Mouse (Mus musculus): ENCODE measurements around the gene Znhit2. TPM values are rescaled to one million over a fixed set of nuclear protein-coding genes. Genes with fewer than 3 reads are reported as not detected.

Gene Znhit2
- polyA plus RNA-seq, 2 experiments: 32.0 to 36.5 TPM

- Histone ChIP-seq H3K4me2 (replicated peaks; ENCODE audit: low read depth, low read length, severe bottlenecking) (no peak overlapping the region), H3K9me3 (ENCODE audit: control insufficient read depth, low read length) (no peaks in the 10 kb centered on the region), H3K36me3 (ENCODE audit: control insufficient read depth, insufficient read depth, low read length) (no peaks in the 10 kb centered on the region), H3K27ac (replicated peaks; ENCODE audit: low read depth, low read length) (no peak overlapping the region), H3K9ac (ENCODE audit: low read depth, low read length, severe bottlenecking) (no peak overlapping the region), H3K4me1 (ENCODE audit: control insufficient read depth, insufficient read depth, low read length) (peaks cover 8% of the 10 kb centered on the region; the same call in 1 of the 2 replicates), H3K4me3 (replicated peaks; ENCODE audit: low read length) (no peak overlapping the region), H3K27me3 (ENCODE audit: control insufficient read depth, insufficient read depth, low read length) (no peaks in the 10 kb centered on the region)
- WGBS: 29% methylated on average over 15 of the region's 15 CpGs
- DNase-seq (ENCODE audit: low spot score) (peak; percentile 77), ATAC-seq (ENCODE audit: low FRiP score, low read depth) (no peak)
- no peak for TF ChIP-seq POLR2A (IDR thresholded peaks at IDR 0.05; ENCODE audit: borderline replicate concordance, extremely low read depth, insufficient read depth, insufficient read length)
Observed at GRCm38 (mm10) chr19:6018142-6019089, 42.6 kb upstream of the Znhit2 start.

DNA sequence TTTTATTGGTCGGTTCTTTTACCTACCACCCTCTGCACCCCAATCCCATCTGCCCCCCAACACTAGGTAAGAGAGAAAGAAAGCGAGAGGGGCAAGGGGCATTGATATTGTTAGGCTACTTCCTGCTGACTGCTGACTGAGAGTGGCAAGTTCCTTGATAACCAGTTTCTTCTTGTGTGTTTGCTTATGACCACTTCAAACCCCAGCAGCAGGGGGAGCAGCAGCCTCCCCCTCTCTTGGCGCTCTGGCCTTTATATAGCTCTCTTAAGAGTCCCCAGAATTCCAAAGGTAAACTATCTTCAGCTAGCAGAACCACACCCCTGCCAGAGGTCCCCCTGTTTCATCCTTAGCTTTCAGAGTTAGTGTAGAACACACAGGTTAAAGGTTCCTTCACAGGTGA lies 40.7 kb upstream of the Znhit2 start:
- Histone ChIP-seq H3K36me3 (ENCODE audit: control insufficient read depth, insufficient read depth, low read length) (no peaks in the 10 kb centered on the region), H3K4me3 (replicated peaks; ENCODE audit: low read length) (no peak overlapping the region), H3K9ac (ENCODE audit: low read depth, low read length, severe bottlenecking) (no peak overlapping the region), H3K9me3 (ENCODE audit: control insufficient read depth, low read length) (no peaks in the 10 kb centered on the region), H3K4me1 (ENCODE audit: control insufficient read depth, insufficient read depth, low read length) (peaks cover 5% of the 10 kb centered on the region; the same call in 1 of the 2 replicates), H3K4me2 (replicated peaks; ENCODE audit: low read depth, low read length, severe bottlenecking) (no peak overlapping the region), H3K27ac (replicated peaks; ENCODE audit: low read depth, low read length) (no peak overlapping the region), H3K27me3 (ENCODE audit: control insufficient read depth, insufficient read depth, low read length) (no peaks in the 10 kb centered on the region)
- WGBS: 49% methylated on average over 3 of the region's 3 CpGs
- DNase-seq (ENCODE audit: low spot score): no peak
- no peak for TF ChIP-seq POLR2A (IDR thresholded peaks at IDR 0.05; ENCODE audit: borderline replicate concordance, extremely low read depth, insufficient read depth, insufficient read length)
- ATAC-seq (ENCODE audit: low FRiP score, low read depth): no peak

DNA sequence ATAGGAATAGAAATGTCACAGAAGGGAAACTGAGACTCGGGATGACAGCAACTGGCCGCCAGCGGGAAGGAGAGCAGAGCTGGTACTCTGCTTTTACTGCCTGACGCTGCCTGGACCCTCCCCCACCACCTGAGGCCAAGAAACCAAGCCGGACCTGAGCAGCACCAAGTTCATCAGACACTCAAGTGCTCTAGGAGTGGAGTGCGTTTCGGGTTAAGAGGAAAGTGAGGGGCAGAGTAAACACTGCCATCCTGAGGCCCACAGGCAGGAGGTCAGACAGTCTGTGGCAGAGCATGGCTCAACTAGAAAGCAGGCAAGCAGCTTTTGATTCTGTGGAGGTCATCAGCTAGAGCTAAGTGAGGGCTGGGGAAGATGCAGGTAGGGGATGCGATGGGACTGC lies 37.9 kb upstream of the Znhit2 start:
- no peak overlapping the region for H3K27ac ChIP-seq (replicated peaks; ENCODE audit: low read depth, low read length)
- no peaks in the 10 kb centered on the region for H3K36me3 ChIP-seq (ENCODE audit: control insufficient read depth, insufficient read depth, low read length)
- TF ChIP-seq POLR2A (IDR thresholded peaks at IDR 0.05; ENCODE audit: borderline replicate concordance, extremely low read depth, insufficient read depth, insufficient read length): no peak
- no peak for DNase-seq (ENCODE audit: low spot score)
- no peaks in the 10 kb centered on the region for H3K27me3 ChIP-seq (ENCODE audit: control insufficient read depth, insufficient read depth, low read length)
- no peaks in the 10 kb centered on the region for H3K9me3 ChIP-seq (ENCODE audit: control insufficient read depth, low read length)
- ATAC-seq (ENCODE audit: low FRiP score, low read depth): no peak
- WGBS: 52% methylated on average over 8 of the region's 8 CpGs
- H3K9ac ChIP-seq (ENCODE audit: low read depth, low read length, severe bottlenecking): no peak overlapping the region
- H3K4me1 ChIP-seq (ENCODE audit: control insufficient read depth, insufficient read depth, low read length): no peaks in the 10 kb centered on the region
- no peak overlapping the region for H3K4me2 ChIP-seq (replicated peaks; ENCODE audit: low read depth, low read length, severe bottlenecking)
- no peak overlapping the region for H3K4me3 ChIP-seq (replicated peaks; ENCODE audit: low read length)

DNA sequence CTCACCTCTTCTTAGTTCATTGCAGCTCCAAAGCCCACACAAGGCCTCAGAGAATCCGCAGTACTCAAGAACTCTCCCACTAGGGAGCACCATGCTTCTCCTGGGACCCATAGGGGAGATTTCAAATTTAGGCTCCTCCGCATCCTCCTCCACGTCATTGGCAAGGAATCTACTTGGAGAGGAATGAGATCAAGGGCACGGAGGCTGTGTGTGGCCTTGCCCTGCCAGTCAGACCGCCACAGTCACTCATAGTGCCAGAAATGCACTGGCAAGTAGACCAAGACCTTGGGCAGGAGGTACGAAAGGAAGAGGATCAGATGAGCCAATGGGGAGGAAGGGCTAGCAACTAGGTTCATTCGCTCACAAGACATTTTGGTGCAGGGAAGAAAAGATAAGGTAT lies 37.1 kb upstream of the Znhit2 start:
- Histone ChIP-seq H3K4me2 (replicated peaks; ENCODE audit: low read depth, low read length, severe bottlenecking) (no peak overlapping the region), H3K36me3 (ENCODE audit: control insufficient read depth, insufficient read depth, low read length) (no peaks in the 10 kb centered on the region), H3K9me3 (ENCODE audit: control insufficient read depth, low read length) (no peaks in the 10 kb centered on the region), H3K9ac (ENCODE audit: low read depth, low read length, severe bottlenecking) (no peak overlapping the region), H3K27me3 (ENCODE audit: control insufficient read depth, insufficient read depth, low read length) (no peaks in the 10 kb centered on the region), H3K4me1 (ENCODE audit: control insufficient read depth, insufficient read depth, low read length) (no peaks in the 10 kb centered on the region), H3K4me3 (replicated peaks; ENCODE audit: low read length) (no peak overlapping the region), H3K27ac (replicated peaks; ENCODE audit: low read depth, low read length) (no peak overlapping the region)
- WGBS: 79% methylated on average over 7 of the region's 7 CpGs
- DNase-seq (ENCODE audit: low spot score) (no peak), ATAC-seq (ENCODE audit: low FRiP score, low read depth) (no peak)
- TF ChIP-seq POLR2A (IDR thresholded peaks at IDR 0.05; ENCODE audit: borderline replicate concordance, extremely low read depth, insufficient read depth, insufficient read length): no peak

DNA sequence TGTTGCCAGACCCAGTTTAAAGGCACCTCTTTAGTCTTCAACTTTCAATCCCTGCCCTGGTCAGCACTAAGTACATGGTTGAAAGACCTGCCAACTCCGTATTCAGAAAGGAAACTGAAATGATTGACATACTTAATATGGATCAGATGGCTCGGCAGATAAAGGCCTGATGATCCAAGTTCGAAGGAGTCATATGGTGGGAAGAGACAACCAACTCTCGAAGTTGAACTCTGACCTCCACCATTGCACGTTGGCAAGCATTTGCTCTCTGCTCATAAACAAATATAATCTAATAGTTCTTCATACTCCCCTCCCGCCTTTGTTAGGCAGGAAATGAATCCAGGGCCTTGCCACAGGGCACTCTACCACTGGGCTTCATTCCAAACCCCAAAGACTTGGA lies 32.0 kb upstream of the Znhit2 start:
- no peaks in the 10 kb centered on the region for H3K4me1 ChIP-seq (ENCODE audit: control insufficient read depth, insufficient read depth, low read length)
- no peak overlapping the region for H3K27ac ChIP-seq (replicated peaks; ENCODE audit: low read depth, low read length)
- ATAC-seq (ENCODE audit: low FRiP score, low read depth): no peak

More for the DNA sequence above, 32.0 kb upstream of the Znhit2 start:
- WGBS: 83% methylated on average over 6 of the region's 6 CpGs
- Histone ChIP-seq H3K4me3 (replicated peaks; ENCODE audit: low read length) (no peak overlapping the region), H3K9ac (ENCODE audit: low read depth, low read length, severe bottlenecking) (no peak overlapping the region), H3K9me3 (ENCODE audit: control insufficient read depth, low read length) (no peaks in the 10 kb centered on the region), H3K36me3 (ENCODE audit: control insufficient read depth, insufficient read depth, low read length) (no peaks in the 10 kb centered on the region), H3K4me2 (replicated peaks; ENCODE audit: low read depth, low read length, severe bottlenecking) (no peak overlapping the region), H3K27me3 (ENCODE audit: control insufficient read depth, insufficient read depth, low read length) (no peaks in the 10 kb centered on the region)
- DNase-seq (ENCODE audit: low spot score): no peak
- TF ChIP-seq POLR2A (IDR thresholded peaks at IDR 0.05; ENCODE audit: borderline replicate concordance, extremely low read depth, insufficient read depth, insufficient read length): no peak
